Mouse (Mus musculus) lung, postnatal 0 days (tissue): Measurements from ENCODE around the gene Dusp9. TPM values are rescaled to one million over a fixed set of nuclear protein-coding genes. Genes with fewer than 3 reads are reported as not detected.

ENCODE experiments used
- ATAC-seq: fragments of 200-750 bp; cut with Nextera tagmentation; 2 replicates; pipeline ENCODE4 v1.8.0; 2017; ENCODE audit warnings: moderate library complexity
- DNase-seq: peaks from one replicate; pipeline ENCODE4 v3.0.0-alpha.2; 2016; ENCODE audit warnings: low spot score
- H3K27ac ChIP-seq: fragments of 300-500 bp; sonication (generic); 2 replicates; pipeline ENCODE4 v1.5.1; 2014; ENCODE audit warnings: antibody characterized with exemption, mild to moderate bottlenecking, low read length, mixed read lengths
- H3K27me3 ChIP-seq: fragments of 300-500 bp; sonication (generic); replicated peaks from 2 replicates; pipeline ENCODE4 v1.6.1; 2014; ENCODE audit warnings: low read length, mixed read lengths; ENCODE audit not compliant: insufficient read depth
- H3K36me3 ChIP-seq: fragments of 300-500 bp; sonication (generic); 2 replicates; pipeline ENCODE4 v1.6.1; 2014; ENCODE audit warnings: low read length, mixed read lengths; ENCODE audit not compliant: insufficient read depth
- H3K4me1 ChIP-seq: fragments of 300-500 bp; sonication (generic); 2 replicates; pipeline ENCODE4 v1.6.1; 2014; ENCODE audit warnings: antibody characterized with exemption, low read depth, low read length, mixed read lengths; ENCODE audit not compliant: insufficient read depth
- H3K4me2 ChIP-seq: fragments of 300-500 bp; sonication (generic); replicated peaks from 2 replicates; pipeline ENCODE4 v1.6.1; 2014; ENCODE audit warnings: low read depth, mild to moderate bottlenecking, low read length, moderate library complexity, mixed read lengths
- H3K4me3 ChIP-seq: fragments of 300-500 bp; sonication (generic); 2 replicates; pipeline ENCODE4 v1.5.1; 2014; ENCODE audit warnings: low read depth, low read length
- H3K9ac ChIP-seq: fragments of 300-500 bp; sonication (generic); replicated peaks from 2 replicates; pipeline ENCODE4 v1.6.1; 2014; ENCODE audit warnings: low read depth, mild to moderate bottlenecking
- H3K9me3 ChIP-seq: fragments of 300-500 bp; sonication (generic); 2 replicates; pipeline ENCODE4 v1.6.1; 2016; ENCODE audit warnings: low read length, mixed read lengths
- CTCF ChIP-seq: IDR thresholded peaks from 2 replicates; pipeline ENCODE4 v1.5.1; 2016; ENCODE audit warnings: antibody characterized with exemption, mild to moderate bottlenecking
- EP300 ChIP-seq: IDR thresholded peaks from 2 replicates; pipeline ENCODE4 v1.6.1; 2016; ENCODE audit warnings: antibody characterized with exemption, mild to moderate bottlenecking, control low read depth
- WGBS: fragments of 180-500 bp; shearing (Covaris S2); extraction: QIAGEN DNeasy Blood & Tissue Kit; methylation state at CpG from one replicate; pipeline ENCODE4 v1.1.7; 2014; 5-methylcytosine and 5-hydroxymethylcytosine counted together
- polyA plus RNA-seq: library from polyadenylated mRNA; unstranded; fragments of >200 nt; fragmentation: Nextera tagmentation; extraction: Ambion mirVana; gene quantifications from 2 replicates; pipeline ENCODE4 v1.2.1, GENCODE M21; 2015

Dusp9 gene
- polyA plus RNA-seq, 1 experiment from 2014 or later, result 2.2 TPM

DNA sequence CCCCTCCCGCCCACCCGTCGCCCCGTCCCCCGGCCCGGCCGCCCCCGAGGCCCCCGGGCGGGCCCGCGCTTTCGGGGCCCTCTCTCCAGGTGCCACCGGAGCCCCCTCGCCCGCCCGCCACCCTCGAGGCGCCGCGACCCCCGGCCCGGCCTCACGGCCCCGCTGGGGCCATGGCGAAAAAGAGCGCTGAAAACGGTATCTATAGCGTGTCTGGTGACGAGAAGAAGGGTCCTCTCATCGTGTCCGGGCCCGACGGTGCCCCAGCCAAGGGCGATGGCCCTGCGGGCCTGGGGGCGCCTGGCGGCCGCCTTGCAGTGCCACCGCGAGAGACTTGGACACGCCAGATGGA lies 34.4 kb downstream of the Dusp9 start:
- Histone ChIP-seq H3K36me3 (no peaks in the 10 kb centered on the region), H3K4me3 (peak overlapping the region; percentile 61), H3K9ac (peak overlapping the region; percentile 51), H3K4me1 (no peaks in the 10 kb centered on the region), H3K9me3 (no peaks in the 10 kb centered on the region), H3K27ac (no peak overlapping the region; the same call in 1 of the 2 replicates), H3K27me3 (no peaks in the 10 kb centered on the region), H3K4me2 (peak overlapping the region; percentile 74)
- DNase-seq (no peak), ATAC-seq (no peak)
- TF ChIP-seq EP300 (no peak), CTCF (no peak)
- WGBS, result 5% methylated on average over 10 of the region's 42 CpGs

DNA sequence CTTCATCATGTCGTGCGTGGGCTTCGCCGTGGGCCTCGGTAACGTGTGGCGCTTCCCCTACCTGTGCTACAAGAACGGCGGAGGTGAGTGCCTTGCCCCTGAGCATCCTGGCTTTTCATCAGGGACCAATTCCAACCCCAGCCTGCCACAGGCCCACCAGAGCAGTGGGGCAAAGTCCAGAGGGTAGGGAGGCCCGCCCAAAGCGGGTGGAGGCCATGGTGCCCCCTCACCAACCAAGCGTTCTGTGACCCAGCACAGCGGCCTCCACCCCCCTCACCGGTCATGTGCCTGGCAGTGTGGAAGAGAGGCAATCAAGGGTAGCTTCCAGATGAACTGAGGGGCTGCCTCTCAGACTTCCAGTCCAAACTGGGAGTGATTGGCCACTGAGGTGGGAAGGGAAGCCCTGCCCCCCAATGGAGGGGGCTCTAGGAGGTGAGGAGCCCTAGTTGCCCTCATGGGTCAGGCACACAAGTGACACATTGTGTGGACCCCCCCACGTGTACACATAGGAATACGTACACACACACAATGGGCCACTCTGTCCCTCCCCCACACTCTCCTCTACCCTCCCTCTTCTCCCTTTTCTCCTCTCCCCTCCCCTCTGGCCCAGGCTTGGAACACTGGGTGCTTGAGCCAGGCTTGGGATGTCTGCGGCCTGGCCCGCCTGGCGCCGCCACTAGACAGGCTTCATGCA lies 34.9 kb downstream of the Dusp9 start:
- H3K4me1 ChIP-seq, result no peaks in the 10 kb centered on the region
- 20% methylated on average over 19 of the region's 20 CpGs for WGBS
- H3K27ac ChIP-seq, result no peak overlapping the region
- H3K4me2 ChIP-seq, result peak overlapping the region; percentile 74
- H3K36me3 ChIP-seq, result no peaks in the 10 kb centered on the region
- H3K4me3 ChIP-seq, result peak overlapping the region; percentile 61
- peak; percentile 45 for DNase-seq
- peak; percentile 20 for ATAC-seq
- no peaks in the 10 kb centered on the region for H3K9me3 ChIP-seq
- TF ChIP-seq CTCF, result no peak
- TF ChIP-seq EP300, result no peak
- H3K27me3 ChIP-seq, result no peaks in the 10 kb centered on the region
- peak overlapping the region; percentile 51 for H3K9ac ChIP-seq

DNA sequence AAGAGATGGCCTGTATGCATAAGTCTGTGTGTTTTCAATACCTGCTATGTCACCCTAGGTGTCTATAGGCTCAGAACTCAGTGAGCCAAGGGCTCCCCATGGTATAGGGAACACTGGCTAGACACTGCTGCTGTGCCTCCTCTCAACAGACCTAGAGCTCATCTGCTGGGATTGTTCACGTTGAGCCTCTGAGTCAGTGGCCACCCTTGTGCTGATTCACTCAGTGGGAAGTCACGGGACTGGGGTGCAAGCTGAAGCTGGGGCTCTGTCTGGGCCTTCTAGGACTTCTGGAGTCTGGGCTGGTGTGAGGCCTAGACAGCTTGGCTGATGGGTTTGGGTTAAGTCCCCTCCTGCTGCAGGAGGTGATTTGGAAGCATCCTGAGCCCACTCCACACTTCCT lies 36.0 kb downstream of the Dusp9 start:
- Histone ChIP-seq H3K9ac (no peak overlapping the region), H3K27ac (no peak overlapping the region)

DNA sequence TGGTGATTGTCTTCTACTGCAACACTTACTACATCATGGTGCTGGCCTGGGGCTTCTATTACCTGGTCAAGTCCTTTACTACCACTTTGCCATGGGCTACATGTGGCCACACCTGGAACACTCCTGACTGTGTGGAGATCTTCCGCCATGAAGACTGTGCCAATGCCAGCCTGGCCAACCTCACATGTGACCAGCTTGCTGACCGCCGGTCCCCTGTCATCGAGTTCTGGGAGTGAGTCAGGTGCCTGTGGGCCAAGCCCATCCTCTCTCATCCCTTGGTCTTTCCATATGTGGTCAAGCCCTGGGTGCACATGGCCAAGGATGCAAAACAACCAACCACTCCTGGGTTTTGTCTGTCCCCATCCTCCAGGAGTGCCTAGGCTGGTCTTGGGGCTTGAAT lies 37.4 kb downstream of the Dusp9 start:
- WGBS, result 96% methylated on average over 4 of the region's 4 CpGs
- H3K9me3 ChIP-seq, result no peaks in the 10 kb centered on the region
- no peak overlapping the region for H3K27ac ChIP-seq
- no peak for DNase-seq
- H3K4me3 ChIP-seq, result no peak overlapping the region
- H3K27me3 ChIP-seq, result no peaks in the 10 kb centered on the region
- no peak overlapping the region for H3K4me2 ChIP-seq
- H3K36me3 ChIP-seq, result no peaks in the 10 kb centered on the region
- H3K9ac ChIP-seq, result no peak overlapping the region
- TF ChIP-seq CTCF, result no peak
- TF ChIP-seq EP300, result no peak
- H3K4me1 ChIP-seq, result no peaks in the 10 kb centered on the region
- no peak for ATAC-seq

More for the DNA sequence above, 36.0 kb downstream of the Dusp9 start:
- 50% methylated on average over 2 of the region's 2 CpGs for WGBS
- no peak for DNase-seq
- TF ChIP-seq CTCF (no peak), EP300 (no peak)
- H3K4me1 ChIP-seq, result no peaks in the 10 kb centered on the region
- no peaks in the 10 kb centered on the region for H3K9me3 ChIP-seq
- ATAC-seq, result no peak
- H3K36me3 ChIP-seq, result no peaks in the 10 kb centered on the region
- H3K4me3 ChIP-seq, result no peak overlapping the region
- H3K4me2 ChIP-seq, result no peak overlapping the region
- no peaks in the 10 kb centered on the region for H3K27me3 ChIP-seq

DNA sequence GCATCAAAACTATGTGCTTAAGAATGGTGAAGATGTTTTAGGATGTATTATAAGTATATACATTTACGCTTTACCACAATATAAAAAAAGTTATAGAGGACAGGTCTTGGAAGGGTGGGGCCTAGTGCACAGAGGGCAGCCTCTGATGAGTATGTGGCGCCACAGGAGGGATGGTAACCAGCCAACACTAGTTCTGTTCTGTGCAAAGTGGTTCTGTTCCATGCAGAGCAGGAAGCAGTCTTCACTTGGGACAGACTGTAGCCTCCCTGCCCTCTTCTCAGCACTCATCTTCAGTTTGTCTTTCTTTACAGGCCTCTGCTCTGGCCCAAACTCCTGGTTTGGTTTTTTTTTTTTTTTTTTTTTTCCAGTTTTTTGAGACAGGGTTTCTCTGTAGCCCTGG lies 44.9 kb downstream of the Dusp9 start:
- 92% methylated on average over 2 of the region's 2 CpGs for WGBS
- ATAC-seq, result no peak

DNA sequence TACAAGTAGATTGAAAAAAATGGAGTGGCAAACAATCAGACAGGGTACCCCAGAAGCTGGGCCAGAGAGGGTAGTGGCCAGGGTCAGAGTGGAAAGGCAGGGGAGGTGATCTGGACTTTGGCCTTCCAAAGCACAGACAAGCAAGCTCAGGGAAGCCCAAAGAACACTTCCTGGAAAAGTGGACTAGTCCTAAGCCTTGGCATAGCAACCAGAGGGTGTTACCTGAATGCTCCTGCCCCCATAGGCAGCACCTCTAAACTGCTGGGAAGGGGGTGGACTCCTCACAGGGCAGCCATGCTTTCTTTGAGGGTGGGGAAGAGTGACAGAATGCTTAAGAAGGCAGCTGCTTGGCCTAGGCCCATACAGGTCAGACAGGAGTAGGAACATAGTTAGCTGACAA lies 45.8 kb downstream of the Dusp9 start:
- Histone ChIP-seq H3K4me3 (no peak overlapping the region), H3K27ac (no peak overlapping the region), H3K9me3 (no peaks in the 10 kb centered on the region), H3K4me1 (no peaks in the 10 kb centered on the region), H3K27me3 (no peaks in the 10 kb centered on the region), H3K4me2 (no peak overlapping the region), H3K36me3 (no peaks in the 10 kb centered on the region), H3K9ac (no peak overlapping the region)
- no peak for DNase-seq
- no peak for ATAC-seq
- TF ChIP-seq CTCF (no peak), EP300 (no peak)

More for the DNA sequence above, 44.9 kb downstream of the Dusp9 start:
- TF ChIP-seq CTCF, result no peak
- no peak for TF ChIP-seq EP300
- Histone ChIP-seq H3K27ac (no peak overlapping the region), H3K4me1 (no peaks in the 10 kb centered on the region), H3K4me2 (no peak overlapping the region), H3K9me3 (no peaks in the 10 kb centered on the region), H3K36me3 (no peaks in the 10 kb centered on the region), H3K9ac (no peak overlapping the region), H3K27me3 (no peaks in the 10 kb centered on the region), H3K4me3 (no peak overlapping the region)
- no peak for DNase-seq

DNA sequence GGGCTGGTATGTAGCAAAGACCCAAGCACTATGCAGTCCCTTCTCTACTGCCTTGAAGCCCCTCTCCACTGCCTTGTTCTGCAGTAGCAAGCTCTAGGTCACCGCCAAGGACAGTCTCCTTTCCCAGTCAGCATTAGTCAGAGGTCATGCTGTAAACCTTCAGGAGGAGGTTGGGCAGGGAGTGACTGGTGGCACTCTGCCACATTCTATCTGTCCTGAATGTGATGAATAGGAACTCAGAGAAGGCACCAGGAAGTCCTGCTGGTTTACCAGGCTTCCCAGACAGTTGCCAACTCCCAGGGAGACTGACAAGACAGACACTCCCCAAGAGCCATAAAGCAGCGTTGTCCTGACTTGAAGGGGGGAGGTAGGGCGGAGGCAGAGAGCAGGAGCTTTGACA lies 46.4 kb downstream of the Dusp9 start:
- H3K27ac ChIP-seq, result no peak overlapping the region
- no peaks in the 10 kb centered on the region for H3K9me3 ChIP-seq
- H3K9ac ChIP-seq, result no peak overlapping the region
- TF ChIP-seq CTCF (no peak), EP300 (no peak)
- H3K36me3 ChIP-seq, result no peaks in the 10 kb centered on the region
- DNase-seq (no peak), ATAC-seq (no peak; the same call in 1 of the 2 replicates)
- WGBS, result 51% methylated on average over 2 of the region's 3 CpGs
- H3K4me2 ChIP-seq, result no peak overlapping the region
- H3K4me3 ChIP-seq, result no peak overlapping the region
- H3K27me3 ChIP-seq, result no peaks in the 10 kb centered on the region
- no peaks in the 10 kb centered on the region for H3K4me1 ChIP-seq
